Mouse (Mus musculus): Measurements from ENCODE around the gene Casp3.

Gene Casp3

DNA sequence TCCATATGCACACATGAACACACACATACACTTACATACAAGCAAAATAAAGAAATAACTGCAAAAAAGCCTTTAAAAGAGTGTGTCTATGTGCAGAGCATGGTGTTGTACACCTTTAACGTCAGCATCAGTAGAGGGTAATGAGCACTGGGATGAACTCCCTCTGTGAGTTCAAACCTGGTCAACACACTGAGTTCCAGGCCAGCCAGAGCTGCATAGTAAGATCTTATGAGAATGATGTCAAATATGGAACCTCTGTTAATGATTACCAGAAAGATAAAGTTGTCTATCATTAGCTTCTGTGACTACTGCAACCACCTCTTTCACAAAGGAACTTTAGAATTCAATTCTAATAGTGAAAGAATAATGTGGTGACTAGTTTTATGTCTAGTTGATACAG is 10.2 kb upstream of the Casp3 start:
- no peak for DNase-seq (ENCODE audit: low spot score)

DNA sequence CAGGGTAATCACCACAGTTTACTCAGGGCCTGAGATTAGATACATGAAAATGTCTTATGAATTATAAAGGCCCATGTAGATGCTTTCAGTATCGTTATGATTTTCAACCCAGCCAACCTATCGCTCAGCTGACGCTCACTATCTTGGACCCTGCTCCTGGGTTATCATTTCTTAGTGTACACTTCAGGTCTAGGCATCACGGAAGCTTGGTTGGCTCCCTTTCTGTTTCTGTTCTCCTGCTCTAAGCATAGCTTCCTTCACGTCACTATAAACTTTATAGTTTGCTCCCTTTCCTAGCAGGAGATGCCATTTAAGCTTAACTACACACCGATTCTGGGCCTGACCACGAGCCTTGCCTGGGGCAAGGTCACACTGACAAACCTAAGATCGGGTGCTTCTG is 5.5 kb upstream of the Casp3 start:
- no peak for DNase-seq (ENCODE audit: low spot score)

DNA sequence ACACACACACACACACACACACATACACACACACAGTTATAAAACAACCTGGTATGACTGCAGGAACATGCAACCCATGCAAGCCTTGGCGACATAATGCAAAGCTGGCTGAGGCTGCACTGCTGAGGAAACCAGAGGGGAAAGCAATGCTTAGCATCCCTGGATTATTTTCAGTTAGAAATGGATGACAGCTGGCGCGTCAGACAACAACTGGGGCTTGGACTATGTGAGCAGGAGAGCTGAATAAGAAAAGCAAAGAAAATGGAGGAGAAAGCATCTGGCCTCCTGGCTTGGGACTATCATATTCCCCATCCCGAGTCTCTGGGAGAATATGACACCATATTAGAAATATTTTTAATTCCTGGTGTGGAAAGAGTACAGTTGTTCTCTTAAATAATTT is 4.2 kb upstream of the Casp3 start:
- no peak for DNase-seq (ENCODE audit: low spot score)

GRCm38 (mm10) chr8:46613377-46613776 is 3.7 kb upstream of the Casp3 start:
- DNase-seq (ENCODE audit: low spot score) = no peak

DNA sequence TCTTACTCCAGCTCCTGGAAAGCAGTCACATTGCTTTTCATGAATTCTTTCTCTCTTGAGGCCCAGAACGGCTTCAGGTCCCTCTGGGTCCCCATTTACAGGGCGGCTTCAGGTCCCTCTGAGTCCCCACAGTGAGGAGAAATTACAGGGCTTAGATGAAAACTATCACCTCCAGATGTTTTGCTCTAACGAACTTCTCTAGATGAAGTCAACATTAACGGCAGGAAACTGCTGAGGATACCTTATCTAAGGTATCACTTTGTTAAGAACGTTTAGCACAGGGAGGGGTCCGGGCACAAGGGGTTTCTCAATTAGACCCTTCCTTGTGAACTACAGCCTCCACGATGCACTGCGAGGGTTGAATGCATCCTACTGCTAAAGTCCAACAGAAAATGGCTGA is 1.2 kb upstream of the Casp3 start:
- no peak for DNase-seq (ENCODE audit: low spot score)

- peak; percentile 12 for DNase-seq (ENCODE audit: low spot score)
These were observed 864 bp downstream of the Casp3 start for GRCm38 (mm10) chr8:46617690-46618620.

DNA sequence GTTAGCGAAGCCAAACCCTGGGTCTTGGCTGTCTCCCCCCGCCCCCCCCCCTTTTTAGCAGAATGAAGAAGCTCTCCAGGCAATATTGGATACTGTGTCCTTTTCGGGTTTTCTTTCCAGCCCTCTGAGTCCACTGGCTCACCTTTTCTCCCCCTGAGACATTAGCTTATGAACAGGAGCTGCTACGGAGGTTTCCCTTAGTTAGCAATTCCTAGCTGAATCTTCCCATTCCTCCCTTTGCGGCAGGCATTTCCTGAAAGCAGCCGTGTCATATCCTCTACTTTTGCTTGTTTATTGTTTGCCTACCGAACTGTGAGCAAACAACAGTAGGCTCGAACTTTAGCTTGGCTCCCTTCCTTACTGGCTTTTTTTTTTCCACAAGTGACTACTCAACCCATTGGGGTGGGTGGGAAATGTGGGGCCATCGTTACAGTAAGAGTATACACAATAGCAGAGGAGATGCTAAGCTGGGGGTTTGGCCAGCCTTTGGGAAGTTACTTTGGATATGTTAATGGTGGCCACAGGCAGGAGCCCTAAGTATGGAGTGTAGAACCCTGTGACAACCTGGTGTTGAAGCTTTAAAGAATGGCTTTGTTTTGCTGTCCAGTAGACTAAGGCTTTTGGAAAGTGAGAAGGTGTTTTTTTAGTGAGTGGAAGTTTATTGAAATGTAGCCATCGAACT is 1.7 kb downstream of the Casp3 start:
- DNase-seq (ENCODE audit: low spot score) = no peak

DNA sequence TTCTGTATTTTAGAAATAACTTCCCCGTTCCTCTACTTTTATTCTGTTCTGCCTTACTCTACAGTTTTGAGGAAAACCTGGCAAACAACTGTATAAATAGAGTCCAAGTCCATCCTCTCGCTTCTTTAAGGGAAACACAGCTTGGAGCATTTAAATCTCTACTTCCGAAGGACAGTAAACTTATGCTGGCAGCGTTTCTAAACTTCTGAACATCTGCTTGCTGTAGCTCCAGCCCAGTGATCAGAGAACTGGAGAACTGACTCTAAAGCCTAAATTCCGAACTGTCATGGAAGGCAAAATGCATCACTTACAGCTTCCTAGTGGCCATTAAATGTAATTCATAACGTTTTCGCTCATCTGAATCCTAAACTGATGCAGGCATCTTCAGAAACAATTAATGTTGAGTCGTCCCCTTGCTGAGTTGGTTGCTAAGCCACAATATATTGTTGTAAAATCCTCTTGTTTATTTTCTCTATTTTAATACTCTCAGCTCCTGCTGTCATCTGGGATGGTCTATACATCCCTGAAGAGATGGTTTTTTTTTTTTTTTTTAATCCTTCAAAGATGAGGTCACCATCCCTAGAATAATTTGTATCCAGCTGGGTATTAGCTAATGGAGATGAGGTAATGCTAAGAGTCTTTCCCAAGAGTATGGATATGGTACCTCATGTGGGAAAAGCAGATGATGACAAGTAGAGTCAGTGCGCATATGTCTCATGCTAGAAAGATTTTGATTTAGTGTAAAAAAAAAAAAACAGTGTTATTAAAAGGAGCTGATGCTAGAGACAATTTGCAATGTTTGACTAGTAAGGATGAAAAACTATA is 5.6 kb downstream of the Casp3 start:
- DNase-seq (ENCODE audit: low spot score) = no peak

GRCm38 (mm10) chr8:46625166-46625565 is 8.1 kb downstream of the Casp3 start:
- no peak for DNase-seq (ENCODE audit: low spot score)

GRCm38 (mm10) chr8:46626642-46627041 is 9.6 kb downstream of the Casp3 start:
- no peak for DNase-seq (ENCODE audit: low spot score)

DNA sequence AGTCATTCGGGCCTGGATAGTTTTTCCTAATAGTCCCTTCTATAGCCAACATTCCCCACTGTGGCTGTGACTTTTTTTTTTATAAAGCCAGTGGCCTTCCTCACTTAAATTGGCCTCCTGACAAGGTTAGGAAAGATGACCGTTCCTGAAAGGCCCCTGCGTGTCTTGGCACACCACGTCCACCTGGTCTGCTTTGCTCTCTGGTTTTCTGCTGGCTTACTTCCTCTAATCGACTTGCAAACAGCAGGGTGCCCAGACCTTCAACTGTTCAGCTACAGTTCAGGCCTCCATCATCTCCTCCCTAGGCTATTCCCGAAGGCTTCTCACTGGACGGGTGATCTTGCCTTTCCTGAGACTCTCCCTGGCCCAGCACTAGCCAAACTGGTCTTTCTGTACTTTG is 10.8 kb downstream of the Casp3 start:
- DNase-seq (ENCODE audit: low spot score) = no peak

- no peak for DNase-seq (ENCODE audit: low spot score)
These were observed 11.6 kb downstream of the Casp3 start for GRCm38 (mm10) chr8:46628645-46629044.

DNA sequence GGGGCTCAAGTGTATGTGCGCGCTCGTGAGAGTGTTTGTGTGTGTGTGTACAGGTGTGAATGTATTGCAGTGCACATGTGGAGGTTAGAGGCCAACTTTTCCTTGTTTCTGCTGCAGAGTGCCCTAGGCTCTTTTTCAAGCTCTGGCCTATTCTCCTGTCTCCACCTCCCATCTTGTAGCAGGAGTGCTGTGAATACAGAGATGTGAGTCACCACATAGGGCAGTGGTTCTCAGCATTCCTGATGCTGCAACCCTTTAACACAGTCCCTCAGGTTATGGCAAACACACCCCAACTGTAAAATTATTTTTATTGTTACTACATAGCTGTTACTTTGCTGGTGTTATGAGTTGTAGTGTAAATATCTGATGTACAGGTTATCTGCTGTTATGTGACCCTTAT is 13.3 kb downstream of the Casp3 start:
- no peak for DNase-seq (ENCODE audit: low spot score)

DNA sequence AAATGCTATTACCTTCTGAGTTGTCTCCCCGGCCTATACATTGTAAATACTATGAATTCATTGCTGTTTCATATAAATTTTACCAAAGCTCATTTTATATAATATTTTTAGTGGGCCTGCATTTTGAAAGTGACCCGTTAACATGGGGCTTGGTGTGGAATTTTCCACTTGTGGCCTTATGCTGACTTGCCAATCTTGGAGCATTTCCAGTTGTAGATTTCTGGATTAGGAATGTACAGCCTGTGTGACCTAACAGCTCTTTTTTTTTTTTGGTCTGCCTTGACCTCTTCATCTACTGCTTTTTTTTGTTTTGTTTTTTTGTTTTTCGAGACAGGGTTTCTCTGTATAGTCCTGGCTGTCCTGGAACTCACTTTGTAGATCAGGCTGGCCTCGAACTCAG is 13.8 kb downstream of the Casp3 start:
- DNase-seq (ENCODE audit: low spot score) = no peak

DNA sequence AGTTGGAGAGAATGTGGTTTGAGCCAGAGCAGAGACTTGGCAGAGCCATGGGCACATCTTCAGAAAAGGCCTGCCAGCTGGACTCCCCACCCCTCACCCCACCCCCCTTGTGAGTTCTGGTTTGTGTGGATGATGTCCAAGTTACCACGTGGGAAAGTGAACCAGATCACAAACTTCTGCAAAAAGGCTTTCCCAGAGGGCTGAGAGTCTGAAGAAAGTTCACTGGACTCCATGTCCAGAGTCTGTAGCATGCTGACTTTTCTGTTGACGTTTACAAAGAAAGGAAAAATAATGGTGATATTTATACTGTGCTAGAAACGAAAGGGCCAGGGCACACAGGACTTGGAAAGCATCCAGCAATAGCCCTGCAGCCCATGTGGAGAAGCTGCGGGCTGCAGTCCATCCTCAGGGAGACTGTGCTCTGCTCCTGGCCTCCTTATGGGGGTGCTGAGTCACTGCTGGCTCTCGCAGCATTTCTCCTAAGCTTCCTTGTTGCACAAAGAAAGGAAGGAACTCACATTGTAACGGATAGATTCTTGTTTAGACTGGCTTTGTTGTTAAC is 22.0 kb downstream of the Casp3 start:
- DNase-seq (ENCODE audit: low spot score) = no peak

GRCm38 (mm10) chr8:46639852-46640251 is 22.8 kb downstream of the Casp3 start:
- no peak for DNase-seq (ENCODE audit: low spot score)

DNA sequence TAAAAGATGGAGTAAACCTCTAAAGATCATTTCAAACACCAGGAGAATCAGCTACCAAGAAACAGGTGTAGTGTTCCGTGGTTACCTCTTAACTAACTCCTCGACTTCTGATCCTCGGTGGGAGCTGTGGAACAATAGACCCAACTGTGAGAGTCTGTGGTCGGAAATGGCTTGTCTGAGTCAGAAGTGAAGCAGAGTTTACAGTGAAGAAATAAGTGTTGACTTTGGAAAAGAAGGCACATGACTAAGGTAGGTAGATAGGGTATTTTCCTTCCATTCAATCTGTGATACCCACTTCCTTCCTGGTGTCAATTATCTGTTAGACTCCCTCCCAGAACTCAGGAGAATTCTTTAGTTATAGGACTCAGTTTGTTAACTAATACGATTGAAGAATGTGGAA is 24.2 kb downstream of the Casp3 start:
- DNase-seq (ENCODE audit: low spot score) = peak; percentile 5

GRCm38 (mm10) chr8:46648421-46648820 is 31.3 kb downstream of the Casp3 start:
- DNase-seq (ENCODE audit: low spot score) = no peak

DNA sequence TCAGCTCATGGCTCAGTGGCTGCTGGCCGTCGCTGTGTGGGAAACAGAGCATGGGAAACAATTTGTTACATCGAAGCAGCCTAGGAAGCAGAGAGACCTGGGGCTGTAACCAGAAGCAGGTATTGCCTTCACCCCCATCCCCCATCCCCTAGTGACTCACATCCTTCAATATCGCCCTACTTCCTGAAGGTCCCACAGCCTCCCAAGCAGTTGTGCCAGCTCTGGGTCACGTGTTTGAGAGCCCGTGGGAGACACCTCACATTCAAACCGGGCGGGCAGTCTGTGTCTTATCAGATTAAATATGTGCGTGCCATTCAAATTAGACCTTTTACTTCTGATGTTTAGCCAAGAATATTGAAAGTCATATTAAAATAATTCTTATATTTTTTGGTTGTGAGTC is 34.8 kb downstream of the Casp3 start:
- DNase-seq (ENCODE audit: low spot score) = no peak

- no peak for DNase-seq (ENCODE audit: low spot score)
These were observed 38.8 kb downstream of the Casp3 start for GRCm38 (mm10) chr8:46655919-46656318.

DNA sequence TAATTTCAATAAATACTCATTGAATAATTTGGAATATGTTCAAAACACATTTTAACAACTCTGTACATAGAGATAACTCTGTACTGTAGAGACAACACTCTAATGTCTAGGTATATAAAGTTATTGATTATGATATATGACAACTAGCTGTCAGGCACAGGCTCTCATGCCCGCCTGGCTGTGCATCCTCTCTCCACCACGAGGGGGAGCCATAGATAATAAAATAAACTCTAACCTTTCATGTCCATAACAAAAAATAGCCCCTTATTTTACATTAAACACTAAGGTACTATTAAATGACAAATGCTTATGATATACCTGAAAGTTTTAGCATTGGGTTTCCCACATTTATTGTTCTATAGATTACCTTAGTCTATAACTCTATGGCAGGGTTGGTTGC is 54.4 kb downstream of the Casp3 start:
- DNase-seq (ENCODE audit: low spot score) = peak; percentile 63

GRCm38 (mm10) chr8:46680671-46681365 is 63.7 kb downstream of the Casp3 start:
- DNase-seq (ENCODE audit: low spot score) = no peak

All from T-cell, adult 2 months (primary cell).